Mouse (Mus musculus) ES-E14 (cell line): ENCODE measurements around the gene Zkscan16. TPM values are rescaled to one million over a fixed set of nuclear protein-coding genes. Genes with fewer than 3 reads are reported as not detected.

Experiments used
- DNase-seq: peaks from one replicate; pipeline ENCODE4 v3.0.0-alpha.2; 2013; ENCODE audit warnings: low read depth, low spot score
- H3K27ac ChIP-seq: 2 replicates; pipeline ENCODE4 v1.5.1; 2012; ENCODE audit warnings: low read depth, mild to moderate bottlenecking, low read length, moderate library complexity, mixed read lengths; ENCODE audit not compliant: poor library complexity, insufficient read depth, severe bottlenecking
- H3K36me3 ChIP-seq: 2 replicates; pipeline ENCODE4 v1.6.1; 2012; ENCODE audit warnings: mild to moderate bottlenecking, low read length, moderate library complexity, mixed read lengths; ENCODE audit not compliant: control insufficient read depth, poor library complexity, insufficient read depth, severe bottlenecking
- H3K4me1 ChIP-seq, 2 experiments: fragments of 150-350 bp in 1 of 2; sonication (generic) in 1 of 2; 2 replicates each; pipeline ENCODE4 v1.6.1; 2012; ENCODE audit warnings: low read length in 2 of 2, mild to moderate bottlenecking in 1 of 2, mixed read lengths in 1 of 2; ENCODE audit not compliant: control insufficient read depth in 2 of 2, insufficient read depth in 2 of 2, poor library complexity in 1 of 2
- H3K4me3 ChIP-seq, 2 experiments: fragments of 150-350 bp in 1 of 2; sonication (generic) in 1 of 2; 2 replicates each; pipeline ENCODE4 v1.5.1; 2012; ENCODE audit warnings: low read length in 2 of 2, low read depth in 1 of 2, mild to moderate bottlenecking in 1 of 2, mixed read lengths in 1 of 2; ENCODE audit not compliant: insufficient read depth in 1 of 2, poor library complexity in 1 of 2, severe bottlenecking in 1 of 2
- H3K9ac ChIP-seq: 2 replicates; pipeline ENCODE4 v1.6.1; 2012; ENCODE audit warnings: low read depth, mild to moderate bottlenecking, low read length, mixed read lengths; ENCODE audit not compliant: poor library complexity, insufficient read depth, severe bottlenecking
- H3K9me3 ChIP-seq: fragments of 150-350 bp; sonication (generic); 2 replicates; pipeline ENCODE4 v1.6.1; 2012; ENCODE audit warnings: low read depth, mild to moderate bottlenecking, low read length; ENCODE audit not compliant: control insufficient read depth, insufficient read depth
- CHD2 ChIP-seq: IDR thresholded peaks from 2 replicates; pipeline ENCODE4 v1.6.1; 2014; ENCODE audit warnings: mild to moderate bottlenecking, low read depth, low read length, inconsistent platforms
- HCFC1 ChIP-seq: IDR thresholded peaks from 2 replicates; pipeline ENCODE4 v1.6.1; 2012; ENCODE audit warnings: low read length, inconsistent platforms, borderline replicate concordance; ENCODE audit not compliant: insufficient read depth
- MAFK ChIP-seq: IDR thresholded peaks from 2 replicates; pipeline ENCODE4 v1.6.1; 2014; ENCODE audit warnings: mild to moderate bottlenecking, low read depth, low read length, inconsistent platforms; ENCODE audit not compliant: insufficient read depth
- ZC3H11A ChIP-seq: IDR thresholded peaks from 2 replicates; pipeline ENCODE4 v1.6.1; 2012; ENCODE audit warnings: low read depth, mild to moderate bottlenecking, inconsistent platforms, low read length, borderline replicate concordance
- ZNF384 ChIP-seq: IDR thresholded peaks from 2 replicates; pipeline ENCODE4 v1.6.1; 2012; ENCODE audit warnings: low read depth, low read length, inconsistent platforms
- in situ Hi-C, 2 experiments: fragments of 600-800 bp; cut with MboI; formaldehyde crosslinking; loops; one replicate each; pipeline ENCODE4 v1.15.1; 2025; ENCODE audit warnings: low sequenced_read_pairs in 2 of 2, inconsistent platforms in 1 of 2; ENCODE audit not compliant: unreplicated experiment in 2 of 2
- total RNA-seq: library from RNA; depleted of rRNA; stranded (reverse); fragments of 300-350 nt; gene quantifications from 2 replicates; pipeline ENCODE4 v1.2.3, GENCODE M21; 2012

The Zkscan16 gene
- total RNA-seq, 1 experiment, result 0.80 TPM

- no peak overlapping the region for H3K27ac ChIP-seq
- TF ChIP-seq MAFK (no peak), ZNF384 (no peak), ZC3H11A (no peak), HCFC1 (no peak), CHD2 (no peak)
- H3K36me3 ChIP-seq, result no peaks in the 10 kb centered on the region
- H3K9ac ChIP-seq, result no peak overlapping the region
- DNase-seq, result no peak
- no peaks in the 10 kb centered on the region for H3K9me3 ChIP-seq
- H3K4me1 ChIP-seq, result no peaks in the 10 kb centered on the region
- H3K4me3 ChIP-seq, result no peak overlapping the region
- in situ Hi-C loops, result no loop called here
Observed at GRCm38 (mm10) chr4:58935846-58936245, 7.6 kb upstream of the Zkscan16 start.

- Histone ChIP-seq H3K9me3 (no peaks in the 10 kb centered on the region), H3K4me3 (no peak overlapping the region), H3K9ac (no peak overlapping the region), H3K27ac (no peak overlapping the region), H3K4me1 (no peaks in the 10 kb centered on the region; a peak in 1 of 4 replicates), H3K36me3 (no peaks in the 10 kb centered on the region)
- in situ Hi-C loops, result no loop called here
- no peak for DNase-seq
- TF ChIP-seq ZC3H11A, result no peak
- no peak for TF ChIP-seq ZNF384
- no peak for TF ChIP-seq HCFC1
- no peak for TF ChIP-seq MAFK
- TF ChIP-seq CHD2, result no peak
Observed at GRCm38 (mm10) chr4:58941638-58942037, 1.8 kb upstream of the Zkscan16 start.

- H3K9me3 ChIP-seq, result no peaks in the 10 kb centered on the region
- TF ChIP-seq HCFC1, result no peak
- TF ChIP-seq CHD2, result no peak
- no peak for TF ChIP-seq ZC3H11A
- no peak for TF ChIP-seq ZNF384
- TF ChIP-seq MAFK, result no peak
- no peak overlapping the region for H3K9ac ChIP-seq
- no peak overlapping the region; a peak in 2 of 4 replicates for H3K4me3 ChIP-seq
- no peak for DNase-seq
- no peak overlapping the region for H3K27ac ChIP-seq
- in situ Hi-C loops, result no loop called here
- no peaks in the 10 kb centered on the region for H3K36me3 ChIP-seq
- H3K4me1 ChIP-seq, result no peaks in the 10 kb centered on the region; a peak in 1 of 4 replicates
Observed at GRCm38 (mm10) chr4:58942942-58943341, 486 bp upstream of the Zkscan16 start.

GRCm38 (mm10) chr4:58944206-58944553 is 752 bp downstream of the Zkscan16 start:
- no peak overlapping the region for H3K27ac ChIP-seq
- no peak for DNase-seq
- H3K4me3 ChIP-seq, result peak overlapping the region; percentile 66 to 76
- TF ChIP-seq HCFC1 (no peak), ZC3H11A (no peak), ZNF384 (no peak), MAFK (no peak), CHD2 (no peak)
- H3K9ac ChIP-seq, result no peak overlapping the region
- H3K9me3 ChIP-seq, result no peaks in the 10 kb centered on the region
- no peaks in the 10 kb centered on the region for H3K36me3 ChIP-seq
- in situ Hi-C loops, result no loop called here
- no peaks in the 10 kb centered on the region; a peak in 1 of 4 replicates for H3K4me1 ChIP-seq

DNA sequence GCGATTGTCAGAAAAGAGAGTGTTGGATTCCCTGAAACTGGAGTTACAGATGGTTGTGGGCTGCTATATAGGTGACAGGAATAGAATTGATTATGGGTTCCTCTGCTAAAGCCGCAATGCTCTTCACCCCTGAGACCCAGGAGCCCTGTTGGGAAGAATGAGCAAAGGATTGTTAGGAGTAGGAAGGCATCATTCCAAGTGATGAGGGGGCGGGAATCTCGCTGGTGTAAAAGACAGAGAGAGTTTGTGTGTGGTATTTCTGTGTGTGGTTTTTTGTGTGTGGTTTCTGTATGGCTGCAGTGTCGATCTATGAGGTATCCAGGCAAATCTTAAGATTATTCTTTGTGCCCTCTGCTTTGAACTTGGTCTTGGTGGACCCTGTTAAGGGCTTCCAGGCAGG is 1.3 kb downstream of the Zkscan16 start:
- in situ Hi-C loops, result no loop called here
- no peaks in the 10 kb centered on the region; a peak in 1 of 4 replicates for H3K4me1 ChIP-seq
- no peak for DNase-seq
- H3K9me3 ChIP-seq, result no peaks in the 10 kb centered on the region
- H3K27ac ChIP-seq, result no peak overlapping the region
- no peaks in the 10 kb centered on the region for H3K36me3 ChIP-seq
- no peak overlapping the region for H3K9ac ChIP-seq
- H3K4me3 ChIP-seq, result no peak overlapping the region
- TF ChIP-seq ZC3H11A (no peak), MAFK (no peak), HCFC1 (no peak)
